Mouse (Mus musculus): ENCODE measurements at regions not wholly inside any gene's neighbourhood (a gene's known extent, or its start where the extent isn't known, plus 50 kb on each side); places are given as distances from the start of the nearest gene placed in this dataset.

- TF ChIP-seq POLR2A (IDR thresholded peaks at IDR 0.05; ENCODE audit: insufficient read length, low read depth) (no peak), REST (IDR thresholded peaks at IDR 0.05; ENCODE audit: insufficient read depth, insufficient read length) (no peak), USF1 (IDR thresholded peaks at IDR 0.05; ENCODE audit: low read depth) (no peak), TCF12 (IDR thresholded peaks at IDR 0.05; ENCODE audit: insufficient read depth, poor library complexity, severe bottlenecking) (no peak), MYOD1 (IDR thresholded peaks at IDR 0.05; ENCODE audit: control insufficient read depth in 1 of 3, insufficient read length in 2 of 3, low read depth in 2 of 3) (no peak), MAX (IDR thresholded peaks at IDR 0.05; ENCODE audit: low read depth) (no peak), CEBPB (IDR thresholded peaks at IDR 0.05; ENCODE audit: insufficient read depth, poor library complexity, severe bottlenecking) (no peak)
Observed at GRCm38 (mm10) chr13:83065201-83065600, 438.6 kb upstream of the Mef2c start.
